9 mouse cellular contexts compared by ENCODE assay signal in genomic region chr9:40636054-40636453, GRCm38 (mm10). TPM values are rescaled to one million over a fixed set of nuclear protein-coding genes. Genes with fewer than 3 reads are reported as not detected.
DNase-seq lines count a peak whose midpoint lies in the region; ATAC-seq lines count a peak whose summit lies in the region.
"Had no signal": no experiment of that assay in that cellular context is flagged by ENCODE, and none has a peak within 500 bp of the region (broad histone marks: within the 10 kb centered on the region; RNA-seq: fewer than 3 reads in every experiment).

No protein-coding gene starts in this region.

- peak; percentile 36 for DNase-seq in ovary, postnatal 10 days (ENCODE audit: low spot score)
- DNase-seq in ovary, adult 18-20 months (ENCODE audit: low spot score) = no peak
- peak; percentile 50 to 80 for DNase-seq in cerebellum, postnatal 4 days (ENCODE audit: low spot score in 2 of 2)
- DNase-seq in limb, embryonic 10.5 days (ENCODE audit: low spot score) = peak; percentile 73
- DNase-seq in thymus, postnatal 4 days = peak; percentile 71

- H3K36me3 ChIP-seq in limb, embryonic 10.5 days = no peaks in the 10 kb centered on the region

- ATAC-seq in activated CD4-positive, CD25-positive, alpha-beta regulatory T cell, adult 4 months = peak; percentile 71
- ATAC-seq in hematopoietic stem cell, adult 5-6 weeks (replicated peaks in 1 of 2; ENCODE audit: insufficient read depth in 1 of 2, low FRiP score in 2 of 2, low TSS enrichment in 1 of 2, low read depth in 1 of 2, poor library complexity in 2 of 2, severe bottlenecking in 2 of 2) = peak; percentile 69; a peak in 3 of 4 replicates
- peak; percentile 80 for ATAC-seq in neutrophil, adult 5-6 weeks (ENCODE audit: extremely low read depth, insufficient number of reproducible peaks, low FRiP score, poor library complexity, severe bottlenecking)

- no peak overlapping the region for H3K4me3 ChIP-seq in limb, embryonic 10.5 days
- H3K4me3 ChIP-seq: myocyte had no signal

- no peaks in the 10 kb centered on the region for H3K27me3 ChIP-seq in limb, embryonic 10.5 days (ENCODE audit: low read depth, poor library complexity, severe bottlenecking)

- H3K27ac ChIP-seq in limb, embryonic 10.5 days = no peak overlapping the region

- H3K4me1 ChIP-seq in limb, embryonic 10.5 days = peaks cover 33% of the 10 kb centered on the region

- no peaks in the 10 kb centered on the region for H3K9me3 ChIP-seq in limb, embryonic 10.5 days (replicated peaks)

- WGBS in limb, embryonic 10.5 days = 18% methylated on average over 2 of the region's 2 CpGs

RNA-seq across cellular contexts. Expression of gene Gm21915, which starts 34.4 kb away (rescaled TPM):
- not detected for polyA plus RNA-seq in activated CD4-positive, CD25-positive, alpha-beta regulatory T cell, adult 4 months (2017; shearing (Covaris generic))
- not detected in 2 replicates for total RNA-seq in hematopoietic stem cell, adult 5-6 weeks (2017)
- polyA plus RNA-seq in limb, embryonic 10.5 days (2016; fragmentation: Nextera tagmentation; extraction: Ambion mirVana) = not detected in 2 replicates
- total RNA-seq in neutrophil, adult 5-6 weeks (2017) = not detected in 2 replicates
- polyA plus RNA-seq: myocyte had no signal

RNA-seq across cellular contexts. Expression of gene Clmp, which starts 49.7 kb away (rescaled TPM):
- polyA plus RNA-seq in activated CD4-positive, CD25-positive, alpha-beta regulatory T cell, adult 4 months (2017; shearing (Covaris generic)) = under 1 TPM in 1 of 2 experiments, not detected in 1; 0.19 TPM
- total RNA-seq in hematopoietic stem cell, adult 5-6 weeks (2017) = 0.25 TPM in 1 of 2 replicates, not detected in the other
- 47.0 and 53.5 TPM in 2 replicates for polyA plus RNA-seq in limb, embryonic 10.5 days (2016; fragmentation: Nextera tagmentation; extraction: Ambion mirVana)
- total RNA-seq in neutrophil, adult 5-6 weeks (2017) = 0.25 and 0.81 TPM in 2 replicates
